22 mouse cellular contexts compared by ENCODE assay signal in the genomic region with DNA sequence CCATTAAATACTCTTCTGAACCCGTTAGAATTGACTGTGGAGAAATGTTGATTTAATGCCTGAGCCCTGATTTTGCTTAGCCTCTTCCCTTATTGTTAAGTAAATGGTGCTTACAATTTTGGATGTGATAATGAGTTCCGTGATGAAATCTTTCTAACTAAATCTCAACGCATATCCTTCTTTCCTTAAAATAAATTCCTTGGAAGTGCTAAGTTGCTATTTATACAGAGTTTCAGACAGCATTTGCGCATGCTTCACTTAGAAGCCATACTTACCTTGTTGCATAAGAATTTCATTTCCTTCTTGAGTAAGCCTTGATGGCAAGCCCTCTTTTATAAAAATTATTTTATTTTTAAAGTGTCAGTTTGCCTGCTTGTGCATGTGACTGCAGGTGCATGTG.
DNase-seq lines count a peak whose midpoint lies in the region; ATAC-seq and TF ChIP-seq lines count a peak whose summit lies in the region.
"Had no signal": no experiment of that assay in that cellular context is flagged by ENCODE, and none has a peak within 500 bp of the region (broad histone marks: within the 10 kb centered on the region; RNA-seq: fewer than 3 reads in every experiment).

No protein-coding gene starts in this region.

- intact Hi-C loops in left cerebral cortex, adult 2 months (cut with DNase I): loop anchor here (5.0 kb wide), 1 partner anchor 61 kb away; no protein-coding TSS in a partner anchor
- intact Hi-C loops in left cerebral cortex, postnatal 4 days (cut with DNase I): no loop called here

- peaks cover 3% of the 10 kb centered on the region; the same call in 1 of the 2 replicates for H3K4me1 ChIP-seq in forebrain, postnatal 0 days (ENCODE audit: insufficient read depth)
- H3K4me1 ChIP-seq in forebrain, embryonic 16.5 days (replicated peaks; ENCODE audit: control insufficient read depth, insufficient read depth, low read length): peaks cover 7% of the 10 kb centered on the region
- H3K4me1 ChIP-seq in neural tube, embryonic 13.5 days (replicated peaks): peaks cover 43% of the 10 kb centered on the region
- peaks cover 28% of the 10 kb centered on the region for H3K4me1 ChIP-seq in neural tube, embryonic 15.5 days

- DNase-seq in forebrain, postnatal 0 days: peak; percentile 24
- DNase-seq in left cerebral cortex, adult 2 months (ENCODE audit: extremely low spot score in 1 of 2, low spot score in 2 of 2): no peak
- no peak for DNase-seq in left cerebral cortex, postnatal 4 days
- peak; percentile 71 for DNase-seq in telencephalon, adult 2 months (ENCODE audit: low read depth, low spot score)
- DNase-seq in layer of hippocampus, postnatal 10 days (ENCODE audit: low spot score in 2 of 2): no peak
- DNase-seq: adrenal gland, adult 8-10 months; adrenal gland, postnatal 14 days; adrenal gland, postnatal 36 days; B cell, adult 2 months; cerebellum, adult 11 months; cerebellum, adult 18-20 months; cerebellum, adult 8-10 months; cerebellum, adult 9-11 months; cerebellum, postnatal 14 days; cerebellum, postnatal 36 days had no signal

- no peak overlapping the region for H3K4me2 ChIP-seq in forebrain, postnatal 0 days (ENCODE audit: low read depth)
- no peak overlapping the region for H3K4me2 ChIP-seq in forebrain, embryonic 16.5 days (ENCODE audit: low read length)
- no peak overlapping the region for H3K4me2 ChIP-seq in neural tube, embryonic 13.5 days
- H3K4me2 ChIP-seq in neural tube, embryonic 15.5 days: no peak overlapping the region
- H3K4me2 ChIP-seq: embryonic facial prominence, embryonic 12.5 days; forebrain, embryonic 13.5 days; forebrain, embryonic 15.5 days had no signal

- no peak for ATAC-seq in forebrain, postnatal 0 days
- no peak for ATAC-seq in forebrain, embryonic 16.5 days
- ATAC-seq in neural tube, embryonic 13.5 days (ENCODE audit: low read depth): no peak
- ATAC-seq in neural tube, embryonic 15.5 days (ENCODE audit: low FRiP score): no peak
- ATAC-seq: forebrain, embryonic 13.5 days; forebrain, embryonic 15.5 days had no signal

- TF ChIP-seq CTCF in forebrain, postnatal 0 days (IDR thresholded peaks at IDR 0.05; ENCODE audit: low read depth): no peak
- no peak for TF ChIP-seq CTCF in left cerebral cortex, adult 2 months (IDR thresholded peaks at IDR 0.05)

- H3K9ac ChIP-seq in forebrain, postnatal 0 days: no peak overlapping the region
- H3K9ac ChIP-seq in forebrain, embryonic 16.5 days (replicated peaks; ENCODE audit: low read depth, low read length): no peak overlapping the region
- H3K9ac ChIP-seq in neural tube, embryonic 13.5 days: no peak overlapping the region
- no peak overlapping the region for H3K9ac ChIP-seq in neural tube, embryonic 15.5 days (replicated peaks)
- H3K9ac ChIP-seq: embryonic facial prominence, embryonic 12.5 days; forebrain, embryonic 13.5 days; forebrain, embryonic 15.5 days had no signal

- H3K27ac ChIP-seq in forebrain, postnatal 0 days (ENCODE audit: low read depth, low read length): no peak overlapping the region
- no peak overlapping the region for H3K27ac ChIP-seq in forebrain, embryonic 16.5 days (ENCODE audit: low read length)
- H3K27ac ChIP-seq in left cerebral cortex, adult 2 months: peak overlapping the region; percentile 24; the same call in 1 of the 2 replicates
- 0 out of 2 replicates have a peak overlapping the region, but pooled peaks have one; percentile 28 for H3K27ac ChIP-seq in neural tube, embryonic 13.5 days (replicated peaks)
- no peak overlapping the region for H3K27ac ChIP-seq in neural tube, embryonic 15.5 days (replicated peaks)
- H3K27ac ChIP-seq: embryonic facial prominence, embryonic 10.5 days; embryonic facial prominence, embryonic 12.5 days; forebrain, embryonic 13.5 days; forebrain, embryonic 15.5 days had no signal

- no peaks in the 10 kb centered on the region for H3K9me3 ChIP-seq in forebrain, postnatal 0 days (ENCODE audit: low read length)
- no peaks in the 10 kb centered on the region for H3K9me3 ChIP-seq in forebrain, embryonic 16.5 days (ENCODE audit: control insufficient read depth, low read length)
- no peaks in the 10 kb centered on the region for H3K9me3 ChIP-seq in neural tube, embryonic 13.5 days
- no peaks in the 10 kb centered on the region for H3K9me3 ChIP-seq in neural tube, embryonic 15.5 days (replicated peaks)
- H3K9me3 ChIP-seq: embryonic facial prominence, embryonic 10.5 days; embryonic facial prominence, embryonic 12.5 days; forebrain, embryonic 13.5 days; forebrain, embryonic 15.5 days had no signal

- H3K36me3 ChIP-seq in forebrain, postnatal 0 days (ENCODE audit: insufficient read depth): no peaks in the 10 kb centered on the region
- no peaks in the 10 kb centered on the region for H3K36me3 ChIP-seq in forebrain, embryonic 16.5 days (ENCODE audit: control insufficient read depth, insufficient read depth)
- H3K36me3 ChIP-seq in neural tube, embryonic 13.5 days: no peaks in the 10 kb centered on the region
- no peaks in the 10 kb centered on the region for H3K36me3 ChIP-seq in neural tube, embryonic 15.5 days
- H3K36me3 ChIP-seq: embryonic facial prominence, embryonic 10.5 days; embryonic facial prominence, embryonic 12.5 days; forebrain, embryonic 15.5 days had no signal

- H3K4me3 ChIP-seq in forebrain, postnatal 0 days (ENCODE audit: low read depth, low read length): no peak overlapping the region
- no peak overlapping the region for H3K4me3 ChIP-seq in forebrain, embryonic 16.5 days (replicated peaks; ENCODE audit: low read length)
- H3K4me3 ChIP-seq in left cerebral cortex, adult 2 months: no peak overlapping the region
- H3K4me3 ChIP-seq in neural tube, embryonic 13.5 days: no peak overlapping the region
- no peak overlapping the region for H3K4me3 ChIP-seq in neural tube, embryonic 15.5 days (replicated peaks)
- H3K4me3 ChIP-seq: embryonic facial prominence, embryonic 10.5 days; embryonic facial prominence, embryonic 12.5 days; forebrain, embryonic 13.5 days; forebrain, embryonic 15.5 days had no signal

- 42% methylated on average over 4 of the region's 4 CpGs for WGBS in forebrain, postnatal 0 days
- 67% methylated on average over 4 of the region's 4 CpGs for WGBS in forebrain, embryonic 16.5 days
- 70% methylated on average over 4 of the region's 4 CpGs for WGBS in neural tube, embryonic 13.5 days
- WGBS in neural tube, embryonic 15.5 days: 67% methylated on average over 4 of the region's 4 CpGs

- no peaks in the 10 kb centered on the region for H3K27me3 ChIP-seq in forebrain, postnatal 0 days (ENCODE audit: insufficient read depth, low read length)
- H3K27me3 ChIP-seq in forebrain, embryonic 16.5 days (replicated peaks; ENCODE audit: control insufficient read depth, insufficient read depth, low read length): no peaks in the 10 kb centered on the region
- no peaks in the 10 kb centered on the region for H3K27me3 ChIP-seq in neural tube, embryonic 13.5 days
- no peaks in the 10 kb centered on the region for H3K27me3 ChIP-seq in neural tube, embryonic 15.5 days (replicated peaks)
- H3K27me3 ChIP-seq: embryonic facial prominence, embryonic 12.5 days; forebrain, embryonic 13.5 days; forebrain, embryonic 15.5 days had no signal

Comparison
In these comparisons a context has a peak if more than half of its experiments do, and no peak if none do; other contexts are left out.
1. H3K27ac ChIP-seq: peak in left cerebral cortex, adult 2 months (single experiment) and neural tube, embryonic 13.5 days (single experiment); none in forebrain, postnatal 0 days (single experiment), forebrain, embryonic 16.5 days (single experiment) and neural tube, embryonic 15.5 days (single experiment).
2. DNase-seq: peak in forebrain, postnatal 0 days (single experiment) and telencephalon, adult 2 months (single experiment); none in left cerebral cortex, adult 2 months (0 of 2), left cerebral cortex, postnatal 4 days (single experiment) and layer of hippocampus, postnatal 10 days (0 of 2).